Mouse (Mus musculus): ENCODE measurements around the gene Akap12.
A peak's percentile ranks its signal among the peaks of the same experiment; 100 is the strongest.

The Akap12 gene

DNA sequence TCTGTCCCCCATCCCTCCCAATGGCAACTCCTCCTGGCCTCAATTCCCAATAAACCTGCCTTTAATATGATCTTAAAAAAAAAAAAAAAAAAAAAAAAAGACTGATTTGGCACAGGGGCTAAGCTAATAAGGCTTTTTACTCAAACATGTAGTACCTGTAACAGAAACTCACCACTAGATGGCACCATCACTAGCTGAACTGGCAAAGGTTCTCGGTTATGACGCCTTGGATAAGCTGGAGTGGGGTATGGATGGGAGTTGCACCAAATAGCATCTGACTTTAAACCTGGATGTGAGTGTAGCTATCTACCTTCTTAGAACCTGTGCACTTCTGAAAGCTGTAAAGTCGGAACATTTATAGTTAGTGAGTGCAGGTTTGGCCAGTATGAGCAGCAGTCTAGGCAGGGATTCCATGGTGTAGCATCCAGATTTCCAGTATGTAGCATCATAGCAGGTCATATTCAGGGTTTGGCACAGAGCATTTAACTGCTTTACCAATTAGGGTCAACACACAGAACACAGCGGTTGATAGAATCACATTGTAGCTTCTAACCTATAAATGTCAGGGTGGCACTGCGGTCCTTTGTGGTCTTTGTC lies 138.8 kb downstream of the Akap12 start:
- DNase-seq (ENCODE audit: low spot score in 2 of 2) = peak in 1 of 2 experiments; percentile 53

DNA sequence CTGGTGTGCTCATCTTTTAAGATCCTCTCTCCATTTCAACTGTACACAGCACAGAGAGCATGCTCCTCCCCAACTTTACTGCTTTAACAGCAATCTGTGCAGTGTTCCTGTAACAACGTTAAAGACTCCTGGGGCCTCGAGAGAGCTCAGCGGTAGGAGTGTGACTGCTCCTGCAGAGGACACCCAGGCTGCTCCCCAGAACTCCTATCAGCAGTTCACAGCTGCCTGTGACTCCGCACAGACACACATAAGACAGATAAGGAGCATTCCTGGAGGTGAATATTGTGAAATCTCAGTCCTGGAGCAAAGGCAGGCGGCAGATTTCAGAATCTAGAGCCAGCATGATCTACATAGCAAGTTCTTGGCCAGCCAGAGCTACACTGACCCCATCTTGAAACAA lies 139.3 kb downstream of the Akap12 start:
- no peak for DNase-seq (ENCODE audit: low spot score in 2 of 2)

DNA sequence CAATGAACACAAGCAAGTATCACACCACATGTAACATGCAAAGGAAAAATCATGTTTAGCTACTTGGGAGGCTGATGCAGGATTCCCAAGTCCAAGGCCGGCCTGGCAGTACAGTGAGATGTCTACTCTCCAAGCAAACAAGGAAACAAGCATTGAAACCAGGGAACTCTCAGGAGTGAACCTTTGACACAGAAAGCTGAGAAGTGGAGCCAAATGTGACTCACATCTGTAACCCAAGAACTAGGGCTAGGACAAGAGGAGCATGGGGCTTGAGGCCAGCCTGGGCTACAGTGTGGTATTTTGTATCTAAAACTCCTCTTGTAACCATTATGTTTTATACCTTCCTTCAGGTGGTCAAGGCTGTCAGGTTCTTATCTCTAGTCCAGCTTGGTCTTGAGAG lies 141.0 kb downstream of the Akap12 start:
- no peak for DNase-seq (ENCODE audit: low spot score in 2 of 2)

Data from cerebellum, postnatal 4 days (tissue).